Mouse (Mus musculus) lung, adult 18-20 months (tissue): ENCODE results near the gene Gm17087.

Experiments
- DNase-seq, 2 experiments: peaks; one replicate each; pipeline ENCODE4 v3.0.0; 2022; ENCODE audit warnings: mixed read lengths in 2 of 2

The Gm17087 gene

DNA sequence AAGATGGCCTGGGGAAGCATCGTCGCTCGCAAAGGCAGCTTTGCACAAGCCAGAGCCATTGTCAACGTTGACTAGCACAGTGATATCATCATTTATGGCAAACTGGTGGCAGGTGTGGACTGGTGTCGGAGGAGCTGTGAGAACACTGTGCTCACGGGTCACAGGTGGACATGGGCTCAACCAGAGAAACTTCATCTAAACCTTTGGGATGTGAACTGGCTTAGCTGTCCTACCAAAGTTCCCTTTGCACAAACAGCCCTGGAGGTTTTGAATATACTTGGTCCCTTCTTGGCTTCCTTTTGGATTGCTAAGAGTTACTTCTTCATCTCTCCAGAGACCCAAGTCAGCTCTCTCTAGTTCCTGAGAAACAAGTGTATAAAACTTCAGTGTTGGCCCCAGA, at the start of gene Gm17087:
Gene Gm17087, minus strand, starts transcription at position 101 of the 400 bp plus-strand sequence.
- no peak for DNase-seq

DNA sequence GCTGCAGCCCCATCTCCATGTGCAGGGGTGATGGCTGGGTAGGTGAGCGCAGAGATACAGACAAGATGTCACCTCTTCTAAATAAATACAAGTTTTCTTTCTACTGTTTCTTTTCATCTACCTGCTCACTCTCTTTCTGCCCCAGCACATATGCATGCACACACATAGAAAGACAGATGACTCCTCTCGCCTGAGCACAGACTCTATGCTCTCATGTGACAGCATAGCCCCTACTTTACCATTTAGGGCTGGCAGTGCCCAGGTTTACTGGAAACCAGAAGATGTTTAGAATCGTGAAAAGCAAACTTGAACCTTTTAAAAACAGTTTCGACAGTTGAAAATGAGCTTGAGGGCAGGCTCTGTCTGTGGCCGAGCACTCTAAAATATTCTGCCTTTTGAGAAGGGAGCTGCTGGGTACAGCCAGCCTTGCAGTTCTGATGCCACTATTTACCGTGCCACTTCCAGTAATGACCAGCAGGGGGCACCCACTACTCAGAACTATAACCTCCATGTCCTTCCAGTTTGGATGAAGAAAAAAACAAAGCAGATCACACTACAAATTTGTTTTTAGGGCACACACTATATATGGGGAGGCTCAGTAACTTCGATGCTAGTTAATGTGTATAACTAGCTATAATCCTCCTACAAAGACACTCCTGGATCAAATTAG, 47.3 kb upstream of the Gm17087 start:
- DNase-seq, result peak; percentile 54

DNA sequence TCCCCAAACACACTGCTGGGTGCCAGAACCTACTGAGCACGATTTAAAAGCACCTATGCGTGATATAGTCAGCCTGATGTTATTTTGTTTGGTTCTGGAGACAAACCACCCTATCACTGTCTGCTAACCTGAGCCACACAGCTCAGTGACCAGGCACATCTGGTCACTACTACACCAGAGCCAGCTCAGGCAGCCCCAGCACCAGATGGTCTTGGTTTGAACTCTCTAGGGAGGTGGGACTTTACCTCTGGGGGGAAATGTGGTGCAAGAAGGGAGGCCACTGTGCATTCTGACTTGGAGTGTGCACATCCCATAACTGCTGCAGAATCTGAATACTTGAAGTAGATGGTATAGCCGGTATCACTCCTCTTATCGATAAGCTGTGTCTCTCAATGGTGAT, 45.2 kb upstream of the Gm17087 start:
- no peak for DNase-seq

DNA sequence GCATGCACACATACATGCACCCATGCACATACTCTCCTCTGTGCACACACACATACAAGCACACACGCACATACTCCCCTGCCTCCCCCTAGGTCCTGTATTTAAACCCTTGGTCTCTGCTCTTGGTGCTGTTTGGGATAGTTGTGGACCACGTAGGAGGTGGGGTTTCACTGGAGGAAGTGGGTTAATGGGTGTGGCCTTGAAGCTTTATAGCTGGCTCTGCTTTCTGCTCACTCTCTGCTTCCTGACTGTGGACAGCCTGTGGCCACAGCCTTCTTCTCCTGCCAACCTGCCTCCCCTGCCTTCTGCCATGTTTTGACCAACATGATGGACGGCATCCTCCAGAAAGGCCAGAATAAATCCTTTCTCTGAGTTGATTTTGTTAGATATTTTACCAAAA, 39.9 kb upstream of the Gm17087 start:
- no peak for DNase-seq

DNA sequence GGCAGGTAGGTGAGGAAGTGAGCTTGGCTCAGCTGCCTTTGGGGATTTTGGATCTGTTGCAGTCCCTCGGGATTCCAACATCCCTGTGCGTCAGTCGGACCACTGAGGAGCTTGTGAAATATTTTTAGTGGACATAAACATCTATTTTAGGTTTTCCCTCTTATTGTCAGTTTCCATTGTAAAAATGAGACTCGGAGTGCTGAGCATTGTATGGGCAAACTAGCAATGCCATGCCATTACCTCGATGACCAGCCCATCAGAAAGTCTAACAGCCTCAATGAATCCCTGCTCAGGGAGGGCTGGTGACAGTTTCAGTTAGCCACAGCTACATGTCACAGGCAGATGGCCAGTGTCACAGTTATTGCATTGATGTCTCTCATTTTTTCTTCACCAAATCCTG, 39.2 kb upstream of the Gm17087 start:
- DNase-seq, result no peak

DNA sequence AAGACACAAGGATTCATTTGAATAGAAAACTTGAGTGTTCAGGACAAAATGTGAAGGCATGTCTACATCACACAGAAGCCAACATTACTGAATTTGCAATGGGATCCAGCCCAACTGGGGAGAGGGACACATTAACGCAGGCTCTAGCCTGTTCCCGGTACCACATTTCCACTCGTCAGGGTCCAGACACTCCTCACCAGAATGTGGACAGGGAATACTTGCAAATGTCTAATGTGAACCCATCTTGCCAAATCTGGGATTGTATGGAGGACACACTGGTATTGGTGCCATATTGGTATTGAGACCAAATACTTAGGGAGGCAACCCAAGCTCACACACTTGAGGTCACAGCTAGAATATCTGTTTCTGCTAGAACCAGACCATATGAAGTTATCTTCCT, 36.2 kb upstream of the Gm17087 start:
- DNase-seq, result no peak

DNA sequence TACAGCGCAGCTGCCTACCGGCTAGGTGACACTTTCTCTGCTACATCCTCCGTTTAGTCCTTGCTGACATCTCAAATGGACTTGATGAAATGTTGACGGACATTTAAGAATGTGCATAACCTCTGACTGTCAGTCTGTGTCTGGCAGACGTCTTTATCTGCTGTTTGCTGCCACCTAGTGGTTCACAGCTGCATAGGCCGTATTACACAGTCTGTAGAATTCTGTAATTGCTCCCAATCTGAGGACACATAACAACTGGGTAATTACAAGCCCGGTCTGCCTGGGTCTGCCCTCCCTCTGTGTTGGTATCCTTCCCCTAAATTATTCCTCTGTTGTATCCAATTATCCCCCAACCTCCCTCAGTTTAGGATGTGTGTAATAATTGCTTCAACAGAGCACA, 31.0 kb upstream of the Gm17087 start:
- peak; percentile 21 to 27 for DNase-seq

DNA sequence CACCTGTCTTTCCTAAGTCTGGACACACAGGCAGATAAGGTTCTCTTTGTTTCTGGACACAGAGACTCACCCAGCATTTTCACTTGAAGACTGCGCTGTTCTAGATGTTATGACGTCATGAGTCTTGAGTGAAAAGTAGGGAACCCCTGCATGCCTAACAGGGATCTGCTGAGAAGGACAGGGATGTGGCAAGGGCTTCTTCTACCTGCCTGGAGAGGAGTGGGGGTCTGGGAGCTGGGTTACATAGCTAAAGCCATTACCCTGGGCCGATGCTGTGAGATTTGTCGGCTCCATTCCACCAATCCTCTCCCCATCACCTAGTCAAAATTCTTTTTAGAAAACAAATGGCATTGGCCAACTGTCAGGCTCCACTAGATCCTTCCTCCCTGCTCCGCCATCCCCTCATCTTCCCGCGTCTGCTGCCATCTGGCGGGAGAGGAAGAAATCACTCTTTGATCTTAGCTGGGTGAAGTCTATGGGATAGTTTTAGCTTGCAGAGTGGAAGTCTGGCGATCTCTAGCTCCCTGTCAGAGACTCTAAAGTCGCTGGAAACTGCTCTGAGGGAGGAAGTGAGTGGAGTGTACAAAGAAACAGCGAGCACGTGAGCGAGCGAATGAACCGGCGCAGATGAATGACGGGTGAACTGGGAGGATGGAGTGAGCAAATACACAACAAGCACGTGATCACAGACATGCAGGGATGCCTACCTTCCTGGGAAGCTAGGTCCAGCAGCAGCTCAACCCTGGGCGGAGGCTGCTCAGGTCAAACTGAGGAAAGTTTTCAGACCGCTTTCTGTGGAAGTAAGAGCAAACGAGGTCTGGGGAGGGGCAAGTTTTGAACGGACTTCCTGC, 25.9 kb upstream of the Gm17087 start:
- peak; percentile 15 to 39 for DNase-seq

DNA sequence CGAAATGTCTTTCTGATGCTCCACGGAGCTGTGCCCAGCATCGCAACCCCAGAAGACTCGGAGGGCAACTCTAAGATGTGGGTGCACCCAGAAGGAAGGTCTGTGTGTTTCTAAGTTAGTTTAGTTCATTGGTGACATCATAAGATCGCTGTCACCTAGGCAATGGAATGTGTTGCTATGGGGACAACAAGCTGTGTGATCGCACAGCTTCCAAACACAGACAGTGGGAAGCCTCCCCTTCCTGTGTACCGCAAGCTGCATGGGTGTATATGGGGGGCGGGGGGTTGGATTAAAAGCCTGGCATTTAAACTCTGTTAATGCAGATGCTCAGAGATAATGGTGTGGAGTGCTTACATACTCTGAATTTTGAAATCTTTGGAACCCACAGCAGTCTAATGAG, 14.8 kb upstream of the Gm17087 start:
- DNase-seq, result no peak

DNA sequence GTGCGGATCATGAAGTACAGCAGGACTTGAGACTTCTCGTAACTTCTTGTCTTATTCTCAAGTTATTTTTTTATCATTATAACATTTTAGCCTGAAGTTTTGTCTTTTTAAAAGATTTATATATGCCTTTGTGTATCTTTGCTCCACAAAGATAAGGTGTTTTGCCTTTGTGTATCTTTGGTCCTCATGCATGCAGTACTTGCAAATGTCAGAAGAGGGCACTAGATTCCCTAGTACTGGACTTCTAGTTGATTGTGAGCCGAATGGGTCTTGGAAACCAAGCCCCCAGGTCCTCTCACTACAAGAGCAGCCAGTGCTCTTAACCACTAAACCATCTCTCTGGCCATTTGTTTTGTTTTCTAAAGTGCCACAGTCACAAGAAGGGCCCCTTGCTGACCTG, 13.6 kb upstream of the Gm17087 start:
- DNase-seq, result no peak

DNA sequence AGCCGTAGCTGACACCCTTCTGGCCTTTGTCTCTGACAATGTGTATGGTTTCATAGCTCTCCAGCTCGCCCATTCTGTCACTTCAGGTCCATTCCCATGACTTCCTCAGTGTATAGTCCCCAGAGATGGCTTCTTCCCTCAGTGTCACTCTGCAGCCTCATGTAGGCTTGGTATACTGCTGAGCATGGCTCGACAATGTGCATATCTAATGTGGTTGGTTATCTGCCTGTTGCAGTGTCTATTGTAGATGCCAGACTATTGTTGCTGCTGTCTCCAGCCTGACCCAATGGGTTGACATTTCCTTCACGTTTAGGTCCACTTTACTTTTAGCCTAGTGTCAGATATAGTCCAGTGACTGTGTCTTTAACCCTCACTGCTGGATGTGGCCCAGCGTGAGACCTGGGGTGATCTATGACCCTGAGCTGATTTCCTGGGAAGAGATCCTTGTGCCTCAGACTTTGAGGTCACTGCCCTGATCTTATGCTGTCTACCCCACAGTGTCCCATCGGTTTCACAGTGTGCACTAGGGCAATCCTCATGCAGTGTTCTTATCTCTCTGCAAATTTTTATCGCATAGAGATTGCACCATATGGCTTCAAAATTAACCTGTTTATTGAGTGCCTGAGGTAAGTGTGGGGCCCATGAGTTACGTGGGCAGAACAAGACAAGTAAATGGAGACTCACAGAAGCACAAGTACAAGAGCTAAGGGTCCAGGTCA, 7.0 kb upstream of the Gm17087 start:
- no peak for DNase-seq

DNA sequence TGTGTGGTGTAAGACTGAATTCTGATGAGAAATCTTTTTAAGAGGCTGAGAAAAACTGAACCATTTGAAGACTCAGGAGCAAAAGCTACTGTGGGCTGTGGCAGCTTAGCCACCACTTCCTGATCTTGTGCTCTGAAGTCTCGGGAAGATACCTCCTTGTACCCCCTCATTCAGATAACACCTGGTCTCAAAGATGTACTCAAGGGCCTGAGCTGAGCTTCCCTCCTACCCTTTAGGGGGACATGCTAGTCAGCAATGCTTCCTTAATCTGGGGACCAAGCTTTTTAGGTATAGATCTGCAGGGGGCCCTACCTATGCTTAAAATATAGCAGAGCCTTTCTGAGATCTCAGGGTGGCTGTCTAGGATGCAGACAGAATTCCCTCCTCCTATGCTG, 3.9 kb downstream of the Gm17087 start:
- no peak for DNase-seq

DNA sequence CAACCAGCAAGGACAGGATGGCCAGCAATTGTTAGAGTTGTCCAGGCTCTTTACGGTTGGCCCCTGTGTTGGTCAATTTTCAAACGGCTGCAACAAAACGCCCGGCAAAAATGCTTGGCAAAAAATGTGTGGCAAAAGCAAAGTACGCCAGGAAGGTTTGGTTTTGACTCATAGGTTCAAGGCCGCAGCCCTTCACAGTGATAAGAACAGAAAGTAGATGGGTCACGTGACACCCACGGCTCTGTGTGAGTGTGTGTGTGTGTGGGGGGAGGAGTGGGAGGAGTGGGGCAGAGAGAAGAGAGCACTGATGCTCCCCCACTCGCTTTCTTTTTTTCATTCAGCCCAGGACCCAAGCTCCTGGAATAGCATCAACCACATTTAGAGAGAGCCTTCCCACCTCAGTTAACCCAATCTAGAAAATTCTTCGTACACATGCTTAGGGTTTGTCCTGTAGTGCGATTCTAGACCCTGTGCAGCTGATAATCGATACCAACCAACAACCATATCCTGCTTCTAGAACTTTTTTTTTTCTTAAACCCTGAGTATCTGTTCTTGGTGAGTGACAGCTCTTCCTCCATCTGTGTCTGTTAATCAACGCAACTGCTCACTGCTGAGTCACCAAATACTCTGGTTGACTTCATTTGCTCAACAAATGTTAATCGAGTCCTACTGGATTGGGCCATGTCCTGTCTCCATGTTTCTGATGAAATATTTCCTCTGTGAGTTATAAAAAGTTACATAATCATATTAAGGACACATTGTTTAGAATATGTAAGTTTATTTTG, 4.5 kb downstream of the Gm17087 start:
- DNase-seq, result no peak

DNA sequence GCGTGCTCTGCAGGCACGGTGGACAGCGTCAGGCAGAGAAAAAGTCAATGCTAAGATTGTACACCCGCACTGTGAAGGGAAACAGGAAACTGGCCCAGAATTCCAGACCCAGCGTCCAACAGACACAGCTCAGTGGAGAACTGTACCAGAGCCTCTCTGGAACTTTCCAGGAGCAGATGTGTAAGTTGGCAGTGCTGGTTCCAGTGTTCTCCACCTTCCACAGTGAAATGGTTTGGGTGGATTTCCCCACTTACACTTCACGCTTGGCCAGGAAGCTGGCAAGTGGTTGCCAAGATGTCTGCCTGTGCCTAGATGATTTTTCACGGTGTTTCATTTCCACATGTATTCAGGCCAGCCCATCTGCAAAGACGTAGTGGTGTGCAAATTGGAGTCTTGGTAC, 8.8 kb downstream of the Gm17087 start:
- DNase-seq, result no peak

DNA sequence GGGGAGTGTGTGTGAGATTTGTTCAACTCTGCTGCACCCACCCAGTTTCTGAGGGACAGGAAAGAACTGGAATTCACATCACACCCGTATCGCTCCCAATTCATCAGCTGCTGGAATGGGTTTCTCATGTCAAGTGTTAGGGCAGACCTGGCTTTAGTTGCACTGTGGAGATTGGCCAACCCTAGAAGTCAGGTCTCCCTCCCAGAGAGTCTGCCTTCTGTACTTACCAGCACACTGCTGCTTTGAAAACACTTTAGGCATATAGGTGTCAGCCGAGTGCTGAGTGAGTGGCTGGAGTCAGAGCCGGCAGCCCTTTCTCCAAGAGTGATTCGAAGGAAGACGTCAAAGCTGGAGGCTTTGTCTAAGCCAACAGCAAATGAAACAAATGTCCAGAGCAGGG, 10.5 kb downstream of the Gm17087 start:
- no peak for DNase-seq

DNA sequence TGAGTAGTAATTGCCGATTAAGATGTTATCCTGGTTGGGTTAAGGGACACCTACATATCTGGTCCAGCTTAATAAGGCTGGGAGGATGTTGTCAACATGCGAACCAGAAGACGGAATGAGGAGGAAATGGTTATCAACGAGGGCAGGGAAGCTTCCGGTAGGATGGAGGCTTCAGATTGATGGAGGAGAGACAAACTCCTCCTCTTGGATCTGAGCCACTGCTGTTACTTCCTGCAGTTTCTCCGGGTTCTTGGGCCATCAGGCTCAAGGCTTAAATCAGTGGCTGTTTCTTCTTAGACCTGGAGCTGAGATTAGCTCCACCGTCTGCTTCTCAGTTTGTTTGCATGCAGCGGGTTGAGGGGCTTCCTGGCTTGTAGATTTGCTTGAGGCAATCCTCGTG, 11.0 kb downstream of the Gm17087 start:
- no peak for DNase-seq

DNA sequence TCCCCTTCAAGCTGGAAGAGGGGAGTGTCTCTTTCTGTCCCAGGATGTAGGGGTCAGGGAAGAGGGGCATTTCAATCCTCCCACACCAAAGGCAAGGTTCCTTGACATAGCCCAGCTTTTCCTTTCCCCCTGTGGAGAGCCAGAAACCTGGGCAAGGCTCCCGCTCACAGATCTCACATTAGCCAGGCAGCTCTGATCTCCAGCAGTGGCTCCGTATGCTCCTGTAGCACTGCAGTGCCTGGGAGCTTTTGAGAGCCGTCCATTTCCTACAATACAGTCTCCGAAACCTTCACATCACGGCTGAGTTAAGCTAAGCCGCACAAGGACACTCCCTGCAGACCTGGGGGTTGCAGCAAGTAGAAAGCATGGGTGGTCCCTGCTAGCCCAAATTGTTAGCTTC, 12.5 kb downstream of the Gm17087 start:
- no peak for DNase-seq

DNA sequence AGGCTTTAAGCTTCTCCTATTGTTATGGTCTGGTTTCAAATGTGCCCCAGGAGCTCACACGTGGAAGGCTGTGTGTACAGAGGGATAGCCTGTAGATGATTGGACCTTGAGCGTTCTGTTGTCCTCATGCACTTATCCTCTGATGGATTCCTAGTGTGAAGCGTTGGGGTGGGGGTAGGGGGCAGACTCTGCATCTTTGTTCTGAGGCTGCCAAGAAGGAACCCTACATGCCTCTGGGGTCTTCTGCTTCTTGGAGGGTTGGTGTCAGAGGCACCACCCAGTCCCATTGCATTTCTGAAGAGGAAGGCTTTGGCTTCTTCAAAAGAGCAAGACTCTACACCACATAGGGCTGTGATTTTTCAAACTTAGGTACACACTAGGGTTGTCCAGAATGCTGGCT, 13.1 kb downstream of the Gm17087 start:
- DNase-seq, result no peak

DNA sequence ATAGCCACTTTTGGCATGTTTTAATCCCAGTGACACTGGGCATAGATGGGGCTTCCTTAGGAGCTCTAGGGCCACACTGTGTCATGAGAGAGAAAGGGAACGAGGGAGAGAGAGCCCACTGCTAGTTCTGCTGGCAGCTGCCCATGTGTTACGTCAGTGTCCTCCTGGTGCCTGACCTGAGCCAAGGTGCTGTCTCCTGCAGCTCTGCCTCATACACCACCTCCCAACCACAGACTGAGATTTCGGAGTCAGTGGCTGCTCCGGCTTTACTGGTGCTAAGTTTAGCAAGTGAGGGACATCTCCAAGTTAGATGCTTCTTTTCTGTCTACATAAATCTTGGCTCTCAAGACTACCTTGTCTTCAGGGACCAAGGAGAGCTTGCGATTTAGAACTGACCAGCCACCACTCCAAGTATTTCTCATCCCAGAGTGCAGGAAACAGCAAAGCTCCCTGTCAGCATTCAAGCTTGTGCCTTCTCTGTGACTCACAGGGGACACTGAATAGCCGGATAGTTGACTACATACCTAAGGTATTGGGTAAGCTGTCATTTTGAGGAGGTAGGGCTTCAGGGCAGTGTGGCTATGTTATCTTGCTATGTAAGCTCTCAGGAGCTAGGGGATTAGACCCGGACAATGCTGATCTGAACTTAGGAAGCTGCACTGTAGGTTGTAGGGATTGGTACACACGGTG, 14.3 kb downstream of the Gm17087 start:
- no peak for DNase-seq

DNA sequence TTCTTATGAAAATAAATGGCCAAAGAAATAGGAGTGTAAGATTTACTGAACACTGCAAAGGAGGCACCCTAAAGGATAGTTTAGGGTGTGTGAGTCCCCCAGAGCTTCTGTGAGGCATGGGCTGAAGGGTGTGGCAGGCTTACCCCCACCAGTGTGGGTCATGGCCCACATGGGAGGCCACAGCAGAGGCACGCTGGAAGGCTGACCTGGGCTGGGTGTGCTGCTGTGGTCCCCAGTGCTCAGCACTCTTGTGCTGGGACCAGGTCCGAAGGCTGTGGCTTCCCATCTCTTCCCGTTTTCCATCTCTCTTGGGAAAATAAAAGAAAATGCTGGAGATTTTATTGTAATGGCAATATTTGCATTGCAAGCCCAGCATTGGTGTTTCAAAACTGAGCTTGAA, 15.1 kb downstream of the Gm17087 start:
- DNase-seq, result no peak

DNA sequence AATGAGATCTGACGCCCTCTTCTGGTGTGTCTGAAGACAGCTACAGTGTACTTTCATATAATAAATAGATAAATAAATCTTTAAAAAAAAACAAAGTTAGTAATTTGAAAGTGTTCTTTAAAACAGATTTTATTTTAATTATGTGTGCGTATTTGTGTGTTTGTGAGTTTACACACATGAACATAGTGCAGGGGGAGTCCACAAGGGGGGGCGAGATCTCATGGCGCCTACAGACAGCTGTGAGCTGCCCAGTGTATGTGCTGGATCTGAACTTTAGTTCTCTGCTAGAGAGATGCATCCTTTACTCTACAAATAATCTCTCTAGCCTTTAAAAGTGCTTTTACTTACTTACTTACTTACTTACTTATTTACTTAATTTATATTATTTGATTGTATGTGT, 18.0 kb downstream of the Gm17087 start:
- no peak for DNase-seq

DNA sequence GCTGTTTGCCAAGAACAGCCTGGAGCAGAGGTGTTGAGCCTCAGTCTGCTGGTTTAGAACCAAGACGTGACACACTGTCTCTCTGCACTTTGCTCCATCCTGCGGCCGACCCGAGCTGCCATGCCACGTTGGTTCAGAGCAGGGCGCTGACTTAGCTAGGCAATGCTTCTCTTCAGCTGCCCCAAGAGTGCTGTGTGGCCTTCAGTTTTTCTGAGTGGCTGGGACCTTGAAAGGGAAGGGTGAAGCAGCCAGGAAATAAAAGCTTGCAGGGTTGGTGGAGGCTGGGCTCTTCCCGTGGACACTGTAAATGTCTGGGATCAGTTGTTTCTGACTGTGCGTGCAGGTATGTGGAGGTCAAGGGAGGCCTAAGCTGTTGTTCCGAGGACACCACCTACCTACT, 20.4 kb downstream of the Gm17087 start:
- DNase-seq, result no peak
